Mouse (Mus musculus) thymus, adult 2 months (tissue): Measurements from ENCODE around the gene Abhd17c.

ENCODE experiments used
- CTCF ChIP-seq: fragments of 200-500 bp; IDR thresholded peaks from 2 replicates; pipeline ENCODE4 v1.5.1; 2012; ENCODE audit warnings: mild to moderate bottlenecking, control low read depth, low read length, moderate library complexity, borderline replicate concordance; ENCODE audit not compliant: control insufficient read depth, poor library complexity, insufficient read depth; ENCODE audit errors: extremely low read depth
- POLR2A ChIP-seq: fragments of 200-500 bp; IDR thresholded peaks from 2 replicates; pipeline ENCODE4 v1.6.1; 2012; ENCODE audit warnings: mild to moderate bottlenecking, low read length, control low read depth, moderate library complexity; ENCODE audit not compliant: control insufficient read depth, poor library complexity, insufficient read depth; ENCODE audit errors: extremely low read depth

- TF ChIP-seq CTCF (no peak), POLR2A (no peak)
Observed at GRCm38 (mm10) chr7:84192256-84192655, 40.6 kb upstream of the Abhd17c start.
